Mouse (Mus musculus): ENCODE data around the gene Gmppa. TPM values are rescaled to one million over a fixed set of nuclear protein-coding genes. Genes with fewer than 3 reads are reported as not detected.

Gmppa gene
- polyA plus RNA-seq, 1 experiment from 2014 or later: 64.5 TPM

GRCm38 (mm10) chr1:75421794-75422193 is 13.9 kb upstream of the Gmppa start:
- Histone ChIP-seq H3K4me2 (ENCODE audit: low read depth, low read length) (0 out of 2 replicates have a peak overlapping the region, but pooled peaks have one; percentile 11), H3K9ac (replicated peaks; ENCODE audit: low read depth, low read length) (no peak overlapping the region), H3K4me3 (ENCODE audit: low read depth, low read length) (no peak overlapping the region), H3K9me3 (ENCODE audit: control insufficient read depth, low read length) (no peaks in the 10 kb centered on the region), H3K4me1 (ENCODE audit: control insufficient read depth, insufficient read depth, low read length) (peaks cover 12% of the 10 kb centered on the region), H3K36me3 (ENCODE audit: control insufficient read depth, insufficient read depth, low read length) (no peaks in the 10 kb centered on the region), H3K27ac (ENCODE audit: low read depth, low read length) (no peak overlapping the region), H3K27me3 (ENCODE audit: control insufficient read depth, insufficient read depth, low read length) (peaks cover 19% of the 10 kb centered on the region)
- ATAC-seq (ENCODE audit: low read depth): no peak
- 5% methylated on average over 20 of the region's 20 CpGs for WGBS

- Histone ChIP-seq H3K9ac (replicated peaks; ENCODE audit: low read depth, low read length) (peak overlapping the region; percentile 5; the same call in 1 of the 2 replicates), H3K9me3 (ENCODE audit: control insufficient read depth, low read length) (no peaks in the 10 kb centered on the region), H3K27me3 (ENCODE audit: control insufficient read depth, insufficient read depth, low read length) (peaks cover 19% of the 10 kb centered on the region), H3K4me3 (ENCODE audit: low read depth, low read length) (peak overlapping the region; percentile 19), H3K4me1 (ENCODE audit: control insufficient read depth, insufficient read depth, low read length) (peaks cover 12% of the 10 kb centered on the region), H3K4me2 (ENCODE audit: low read depth, low read length) (peak overlapping the region; percentile 45), H3K36me3 (ENCODE audit: control insufficient read depth, insufficient read depth, low read length) (no peaks in the 10 kb centered on the region), H3K27ac (ENCODE audit: low read depth, low read length) (no peak overlapping the region)
- WGBS: 2% methylated on average over 32 of the region's 32 CpGs
- 0 out of 2 replicates have a peak, but pooled peaks have one; percentile 1 for ATAC-seq (ENCODE audit: low read depth)
These were observed 13.4 kb upstream of the Gmppa start for GRCm38 (mm10) chr1:75422216-75422822.

GRCm38 (mm10) chr1:75422823-75423471 is 12.8 kb upstream of the Gmppa start:
- no peaks in the 10 kb centered on the region for H3K9me3 ChIP-seq (ENCODE audit: control insufficient read depth, low read length)
- peak overlapping the region; percentile 45 for H3K4me2 ChIP-seq (ENCODE audit: low read depth, low read length)
- H3K27me3 ChIP-seq (ENCODE audit: control insufficient read depth, insufficient read depth, low read length): peaks cover 19% of the 10 kb centered on the region
- peak; percentile 35; the same call in 1 of the 2 replicates for ATAC-seq (ENCODE audit: low read depth)
- under 1% methylated on average over 70 of the region's 71 CpGs for WGBS
- H3K4me1 ChIP-seq (ENCODE audit: control insufficient read depth, insufficient read depth, low read length): peaks cover 12% of the 10 kb centered on the region
- no peak overlapping the region for H3K27ac ChIP-seq (ENCODE audit: low read depth, low read length)
- no peaks in the 10 kb centered on the region for H3K36me3 ChIP-seq (ENCODE audit: control insufficient read depth, insufficient read depth, low read length)
- H3K4me3 ChIP-seq (ENCODE audit: low read depth, low read length): peak overlapping the region; percentile 19
- peak overlapping the region; percentile 5; the same call in 1 of the 2 replicates for H3K9ac ChIP-seq (replicated peaks; ENCODE audit: low read depth, low read length)

GRCm38 (mm10) chr1:75423780-75424390 is 11.8 kb upstream of the Gmppa start:
- Histone ChIP-seq H3K27me3 (ENCODE audit: control insufficient read depth, insufficient read depth, low read length) (peaks cover 19% of the 10 kb centered on the region), H3K4me2 (ENCODE audit: low read depth, low read length) (no peak overlapping the region), H3K4me3 (ENCODE audit: low read depth, low read length) (no peak overlapping the region), H3K4me1 (ENCODE audit: control insufficient read depth, insufficient read depth, low read length) (peaks cover 12% of the 10 kb centered on the region), H3K9me3 (ENCODE audit: control insufficient read depth, low read length) (no peaks in the 10 kb centered on the region), H3K36me3 (ENCODE audit: control insufficient read depth, insufficient read depth, low read length) (no peaks in the 10 kb centered on the region), H3K27ac (ENCODE audit: low read depth, low read length) (no peak overlapping the region), H3K9ac (replicated peaks; ENCODE audit: low read depth, low read length) (no peak overlapping the region)
- no peak for ATAC-seq (ENCODE audit: low read depth)
- 57% methylated on average over 11 of the region's 11 CpGs for WGBS

GRCm38 (mm10) chr1:75425796-75426471 is 9.8 kb upstream of the Gmppa start:
- H3K4me2 ChIP-seq (ENCODE audit: low read depth, low read length): no peak overlapping the region
- 32% methylated on average over 10 of the region's 10 CpGs for WGBS
- H3K27ac ChIP-seq (ENCODE audit: low read depth, low read length): no peak overlapping the region
- no peak for ATAC-seq (ENCODE audit: low read depth)
- no peak overlapping the region for H3K4me3 ChIP-seq (ENCODE audit: low read depth, low read length)
- H3K9ac ChIP-seq (replicated peaks; ENCODE audit: low read depth, low read length): no peak overlapping the region
- peaks cover 12% of the 10 kb centered on the region for H3K4me1 ChIP-seq (ENCODE audit: control insufficient read depth, insufficient read depth, low read length)
- H3K27me3 ChIP-seq (ENCODE audit: control insufficient read depth, insufficient read depth, low read length): peaks cover 12% of the 10 kb centered on the region
- H3K9me3 ChIP-seq (ENCODE audit: control insufficient read depth, low read length): no peaks in the 10 kb centered on the region
- no peaks in the 10 kb centered on the region for H3K36me3 ChIP-seq (ENCODE audit: control insufficient read depth, insufficient read depth, low read length)

GRCm38 (mm10) chr1:75438782-75439181 is 3.1 kb downstream of the Gmppa start:
- Histone ChIP-seq H3K4me2 (ENCODE audit: low read depth, low read length) (no peak overlapping the region), H3K9ac (replicated peaks; ENCODE audit: low read depth, low read length) (no peak overlapping the region), H3K27ac (ENCODE audit: low read depth, low read length) (no peak overlapping the region), H3K36me3 (ENCODE audit: control insufficient read depth, insufficient read depth, low read length) (no peaks in the 10 kb centered on the region), H3K4me3 (ENCODE audit: low read depth, low read length) (no peak overlapping the region), H3K9me3 (ENCODE audit: control insufficient read depth, low read length) (no peaks in the 10 kb centered on the region), H3K27me3 (ENCODE audit: control insufficient read depth, insufficient read depth, low read length) (no peaks in the 10 kb centered on the region), H3K4me1 (ENCODE audit: control insufficient read depth, insufficient read depth, low read length) (peaks cover 27% of the 10 kb centered on the region)
- ATAC-seq (ENCODE audit: low read depth): no peak
- WGBS: 77% methylated on average over 8 of the region's 9 CpGs

GRCm38 (mm10) chr1:75440661-75441060 is 4.9 kb downstream of the Gmppa start:
- ATAC-seq (ENCODE audit: low read depth): no peak
- peaks cover 46% of the 10 kb centered on the region for H3K4me1 ChIP-seq (ENCODE audit: control insufficient read depth, insufficient read depth, low read length)
- no peak overlapping the region for H3K4me2 ChIP-seq (ENCODE audit: low read depth, low read length)
- H3K27me3 ChIP-seq (ENCODE audit: control insufficient read depth, insufficient read depth, low read length): no peaks in the 10 kb centered on the region
- no peaks in the 10 kb centered on the region for H3K9me3 ChIP-seq (ENCODE audit: control insufficient read depth, low read length)
- 79% methylated on average over 7 of the region's 7 CpGs for WGBS
- no peak overlapping the region for H3K4me3 ChIP-seq (ENCODE audit: low read depth, low read length)
- H3K27ac ChIP-seq (ENCODE audit: low read depth, low read length): no peak overlapping the region
- no peaks in the 10 kb centered on the region for H3K36me3 ChIP-seq (ENCODE audit: control insufficient read depth, insufficient read depth, low read length)
- H3K9ac ChIP-seq (replicated peaks; ENCODE audit: low read depth, low read length): no peak overlapping the region

GRCm38 (mm10) chr1:75441471-75441996 is 5.8 kb downstream of the Gmppa start:
- 88% methylated on average over 15 of the region's 15 CpGs for WGBS
- Histone ChIP-seq H3K4me2 (ENCODE audit: low read depth, low read length) (no peak overlapping the region), H3K36me3 (ENCODE audit: control insufficient read depth, insufficient read depth, low read length) (no peaks in the 10 kb centered on the region), H3K9me3 (ENCODE audit: control insufficient read depth, low read length) (no peaks in the 10 kb centered on the region), H3K4me1 (ENCODE audit: control insufficient read depth, insufficient read depth, low read length) (peaks cover 51% of the 10 kb centered on the region), H3K27ac (ENCODE audit: low read depth, low read length) (0 out of 2 replicates have a peak overlapping the region, but pooled peaks have one; percentile 80), H3K9ac (replicated peaks; ENCODE audit: low read depth, low read length) (no peak overlapping the region), H3K27me3 (ENCODE audit: control insufficient read depth, insufficient read depth, low read length) (no peaks in the 10 kb centered on the region), H3K4me3 (ENCODE audit: low read depth, low read length) (no peak overlapping the region)
- no peak for ATAC-seq (ENCODE audit: low read depth)
